Mouse (Mus musculus) megakaryocyte, adult 5-6 weeks (primary cell): Measurements from ENCODE around the gene Plekho1. TPM values are rescaled to one million over a fixed set of nuclear protein-coding genes. Genes with fewer than 3 reads are reported as not detected.
"Not testable (repeated sequence)": the region's sequence is repeated elsewhere in the genome, so short reads cannot be mapped to it uniquely, and the experiment has no call there.

ENCODE experiments used
- ATAC-seq: 2 replicates; pipeline ENCODE4 v1.8.0; 2016; ENCODE audit warnings: mild to moderate bottlenecking, inconsistent platforms; ENCODE audit not compliant: poor library complexity, severe bottlenecking
- total RNA-seq, 2 experiments: library from RNA; stranded (forward) in 1 of 2; stranded (reverse) in 1 of 2; fragments of 153-499, 151-499 nt in 1 of 2; fragments of 221-1000, 200-1000 nt in 1 of 2; gene quantifications; 2 replicates each; pipeline versions ENCODE4 v1.2.3 to v1.2.4; 2015 to 2017

The Plekho1 gene
- 116 and 124 TPM in 2 replicates for total RNA-seq (2015)
- 104 and 119 TPM in 2 replicates for total RNA-seq (2017)

- ATAC-seq, result peak; percentile 37; the same call in 1 of the 2 replicates
Observed at GRCm38 (mm10) chr3:95995802-95996428, at the start of gene Plekho1. TSS of gene Plekho1 (minus strand) at chr3:95996001.

GRCm38 (mm10) chr3:96044559-96044958, 48.8 kb upstream of the Plekho1 start:
- ATAC-seq, result not testable (repeated sequence)

- ATAC-seq, result no peak
Observed at GRCm38 (mm10) chr3:96043104-96043503, 47.3 kb upstream of the Plekho1 start.

- no peak for ATAC-seq
Observed at GRCm38 (mm10) chr3:96041079-96041478, 45.3 kb upstream of the Plekho1 start.

- ATAC-seq, result no peak
Observed at GRCm38 (mm10) chr3:96040663-96041006, 44.8 kb upstream of the Plekho1 start.

- ATAC-seq, result no peak
Observed at GRCm38 (mm10) chr3:96039857-96040662, 44.3 kb upstream of the Plekho1 start.

GRCm38 (mm10) chr3:96038851-96039250, 43.0 kb upstream of the Plekho1 start:
- no peak for ATAC-seq

GRCm38 (mm10) chr3:96038156-96038555, 42.4 kb upstream of the Plekho1 start:
- no peak for ATAC-seq

GRCm38 (mm10) chr3:96036796-96037195, 41.0 kb upstream of the Plekho1 start:
- ATAC-seq, result no peak

- ATAC-seq, result no peak
Observed at GRCm38 (mm10) chr3:96033046-96033445, 37.2 kb upstream of the Plekho1 start.

- ATAC-seq, result peak; percentile 24; the same call in 1 of the 2 replicates
Observed at GRCm38 (mm10) chr3:96032652-96033017, 36.8 kb upstream of the Plekho1 start.

- ATAC-seq, result peak; percentile 66
Observed at GRCm38 (mm10) chr3:96031991-96032651, 36.3 kb upstream of the Plekho1 start.

GRCm38 (mm10) chr3:96029766-96030165, 34.0 kb upstream of the Plekho1 start:
- ATAC-seq, result no peak

- no peak for ATAC-seq
Observed at GRCm38 (mm10) chr3:96029336-96029735, 33.5 kb upstream of the Plekho1 start.

GRCm38 (mm10) chr3:96027875-96028274, 32.1 kb upstream of the Plekho1 start:
- ATAC-seq, result no peak

- ATAC-seq, result no peak
Observed at GRCm38 (mm10) chr3:96027145-96027544, 31.3 kb upstream of the Plekho1 start.

- no peak for ATAC-seq
Observed at GRCm38 (mm10) chr3:96021421-96022128, 25.8 kb upstream of the Plekho1 start.

- ATAC-seq, result no peak
Observed at GRCm38 (mm10) chr3:96020735-96021134, 24.9 kb upstream of the Plekho1 start.

- 0 out of 2 replicates have a peak, but pooled peaks have one; percentile 35 for ATAC-seq
Observed at GRCm38 (mm10) chr3:96017461-96017860, 21.7 kb upstream of the Plekho1 start.

GRCm38 (mm10) chr3:96016257-96016889, 20.6 kb upstream of the Plekho1 start:
- no peak for ATAC-seq

GRCm38 (mm10) chr3:96015681-96016080, 19.9 kb upstream of the Plekho1 start:
- ATAC-seq, result no peak
